Mouse (Mus musculus) ovary, postnatal 10 days (tissue): ENCODE data around the gene Fndc3b.
A peak's percentile ranks its signal among the peaks of the same experiment; 100 is the strongest.

ENCODE experiments used
- DNase-seq: peaks from one replicate; pipeline ENCODE4 v3.0.0; 2022; ENCODE audit warnings: low spot score

Gene Fndc3b

GRCm38 (mm10) chr3:27709096-27709905 is 1.8 kb downstream of the Fndc3b start:
- DNase-seq, result no peak

GRCm38 (mm10) chr3:27708581-27708980 is 2.5 kb downstream of the Fndc3b start:
- no peak for DNase-seq

- DNase-seq, result no peak
These were observed 5.3 kb downstream of the Fndc3b start for GRCm38 (mm10) chr3:27705761-27706160.

GRCm38 (mm10) chr3:27705056-27705455 is 6.1 kb downstream of the Fndc3b start:
- DNase-seq, result no peak

GRCm38 (mm10) chr3:27704641-27705040 is 6.5 kb downstream of the Fndc3b start:
- no peak for DNase-seq

- no peak for DNase-seq
These were observed 7.6 kb downstream of the Fndc3b start for GRCm38 (mm10) chr3:27703531-27703930.

GRCm38 (mm10) chr3:27703081-27703480 is 8.0 kb downstream of the Fndc3b start:
- no peak for DNase-seq

GRCm38 (mm10) chr3:27698671-27699070 is 12.4 kb downstream of the Fndc3b start:
- no peak for DNase-seq

- DNase-seq, result no peak
These were observed 14.7 kb downstream of the Fndc3b start for GRCm38 (mm10) chr3:27696449-27696797.

GRCm38 (mm10) chr3:27695612-27696448 is 15.3 kb downstream of the Fndc3b start:
- DNase-seq, result no peak

- no peak for DNase-seq
These were observed 16.5 kb downstream of the Fndc3b start for GRCm38 (mm10) chr3:27694586-27694985.

- DNase-seq, result no peak
These were observed 17.0 kb downstream of the Fndc3b start for GRCm38 (mm10) chr3:27694111-27694510.

GRCm38 (mm10) chr3:27691486-27692160 is 19.5 kb downstream of the Fndc3b start:
- no peak for DNase-seq

- peak; percentile 24 for DNase-seq
These were observed 21.1 kb downstream of the Fndc3b start for GRCm38 (mm10) chr3:27690030-27690429.

GRCm38 (mm10) chr3:27689149-27689865 is 21.8 kb downstream of the Fndc3b start:
- DNase-seq, result no peak

- DNase-seq, result no peak
These were observed 24.2 kb downstream of the Fndc3b start for GRCm38 (mm10) chr3:27686732-27687491.

- DNase-seq, result no peak
These were observed 25.4 kb downstream of the Fndc3b start for GRCm38 (mm10) chr3:27685650-27686208.

GRCm38 (mm10) chr3:27685134-27685533 is 26.0 kb downstream of the Fndc3b start:
- DNase-seq, result no peak

- DNase-seq, result no peak
These were observed 27.7 kb downstream of the Fndc3b start for GRCm38 (mm10) chr3:27683374-27683773.

- no peak for DNase-seq
These were observed 33.5 kb downstream of the Fndc3b start for GRCm38 (mm10) chr3:27677574-27677973.

GRCm38 (mm10) chr3:27673660-27674059 is 37.4 kb downstream of the Fndc3b start:
- no peak for DNase-seq
